Mouse (Mus musculus) ZHBTc4 (cell line): ENCODE results near the gene Vmn1r131.
"Not testable (repeated sequence)": the region's sequence is repeated elsewhere in the genome, so short reads cannot be mapped to it uniquely, and the experiment has no call there.

Experiments used
- DNase-seq: peaks from one replicate; pipeline ENCODE4 v3.0.0-alpha.2; 2011; ENCODE audit warnings: low read depth, low spot score

Vmn1r131 gene

GRCm38 (mm10) chr7:21545990-21546389, at the start of gene Vmn1r131:
Gene Vmn1r131, minus strand, starts transcription at chr7:21546090.
- DNase-seq = not testable (repeated sequence)

- DNase-seq = not testable (repeated sequence)
Observed at GRCm38 (mm10) chr7:21511480-21511879, 34.4 kb downstream of the Vmn1r131 start, which contains the start of gene Vmn1r130. Gene Vmn1r130, plus strand, starts transcription at chr7:21511780.
